Mouse (Mus musculus): ENCODE measurements around the gene Casq2. TPM values are rescaled to one million over a fixed set of nuclear protein-coding genes. Genes with fewer than 3 reads are reported as not detected.
A peak's percentile ranks its signal among the peaks of the same experiment; 100 is the strongest.

Gene Casq2
- total RNA-seq, 2 experiments from 2014 or later, result 1,042 to 1,098 TPM

DNA sequence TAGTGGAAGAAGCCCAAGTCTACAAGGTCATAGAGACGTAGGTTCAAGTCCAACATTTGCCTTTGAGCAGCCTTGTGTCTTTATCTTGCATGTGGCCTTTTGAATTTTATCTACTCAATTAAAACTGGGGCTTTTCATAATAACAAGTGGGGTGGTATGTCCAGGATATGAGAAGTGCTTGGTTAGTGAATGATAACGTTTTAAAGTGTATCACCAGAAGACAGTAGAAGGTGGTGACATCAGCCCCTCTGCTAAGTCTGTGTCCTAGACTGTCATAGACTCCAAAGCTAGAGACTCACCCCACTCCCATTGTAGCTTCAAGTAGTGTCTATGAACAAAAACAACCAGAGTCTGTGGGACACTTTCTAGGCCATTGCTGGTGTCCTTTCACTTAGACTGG, 42.0 kb downstream of the Casq2 start:
- DNase-seq, result no peak
- intact Hi-C loops (cut with DNase I), result no loop called here

GRCm38 (mm10) chr3:102130478-102130877, 44.3 kb downstream of the Casq2 start:
- DNase-seq, result peak; percentile 25 to 44
- intact Hi-C loops (cut with DNase I), result no loop called here

- no peak for DNase-seq
- intact Hi-C loops (cut with DNase I), result no loop called here
Observed at GRCm38 (mm10) chr3:102131627-102132324, 45.6 kb downstream of the Casq2 start.

DNA sequence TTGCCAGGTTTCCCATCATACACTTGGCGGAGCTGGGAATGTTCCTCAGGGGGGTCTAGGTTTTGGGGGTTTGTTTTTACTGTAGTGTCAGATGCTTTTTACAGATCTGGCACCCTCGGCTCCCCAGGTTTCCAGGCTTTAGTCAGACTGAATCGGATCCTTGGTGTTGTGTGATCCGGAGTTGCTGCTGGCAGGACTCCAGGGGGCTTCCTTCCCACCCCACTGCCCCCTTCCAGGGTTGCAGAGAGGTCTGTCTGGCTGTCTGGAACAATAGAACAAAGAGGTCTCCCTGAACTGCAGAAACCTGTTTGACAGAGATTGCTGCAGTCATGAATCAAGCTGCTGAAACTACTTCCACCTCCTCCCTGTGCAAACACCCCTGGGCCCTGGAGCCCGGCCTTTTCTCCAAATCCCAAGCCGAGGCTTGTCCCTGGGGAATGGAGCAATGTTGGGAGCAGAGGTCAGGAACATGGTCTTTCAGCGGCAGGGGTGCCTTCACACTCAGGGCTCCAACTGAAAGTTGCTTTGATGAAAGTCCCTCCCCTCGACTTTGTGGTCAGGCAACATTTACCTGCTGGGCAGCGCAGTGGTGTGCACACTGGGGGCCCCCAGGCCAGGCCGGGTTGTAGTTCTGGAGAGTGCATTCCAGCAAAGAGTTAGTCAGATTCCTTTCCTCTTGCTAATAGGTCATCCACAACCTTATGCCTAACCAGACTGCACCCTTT, 49.3 kb downstream of the Casq2 start:
- DNase-seq, result peak in 1 of 2 experiments; percentile 25
- intact Hi-C loops (cut with DNase I), result no loop called here

DNA sequence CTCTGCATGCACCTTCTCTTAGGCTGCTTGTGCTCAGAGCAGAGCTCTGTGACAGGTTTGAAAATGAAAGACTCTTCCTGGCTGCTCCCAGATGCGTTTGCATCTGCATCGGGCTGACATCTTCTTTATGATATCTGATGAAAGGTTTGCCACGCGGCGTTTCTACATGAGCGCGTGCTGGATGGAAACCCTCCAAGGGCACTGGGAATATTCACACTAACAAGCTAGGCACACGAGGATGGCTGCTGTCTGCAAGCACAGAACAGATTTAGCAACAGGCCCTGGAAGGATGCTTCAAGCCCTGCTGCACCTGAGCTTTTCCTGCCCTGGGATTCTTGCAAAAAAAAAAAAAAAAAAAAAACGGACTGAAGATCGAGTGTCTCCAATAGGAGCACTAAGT, 50.9 kb downstream of the Casq2 start:
- DNase-seq, result no peak
- intact Hi-C loops (cut with DNase I), result no loop called here

DNA sequence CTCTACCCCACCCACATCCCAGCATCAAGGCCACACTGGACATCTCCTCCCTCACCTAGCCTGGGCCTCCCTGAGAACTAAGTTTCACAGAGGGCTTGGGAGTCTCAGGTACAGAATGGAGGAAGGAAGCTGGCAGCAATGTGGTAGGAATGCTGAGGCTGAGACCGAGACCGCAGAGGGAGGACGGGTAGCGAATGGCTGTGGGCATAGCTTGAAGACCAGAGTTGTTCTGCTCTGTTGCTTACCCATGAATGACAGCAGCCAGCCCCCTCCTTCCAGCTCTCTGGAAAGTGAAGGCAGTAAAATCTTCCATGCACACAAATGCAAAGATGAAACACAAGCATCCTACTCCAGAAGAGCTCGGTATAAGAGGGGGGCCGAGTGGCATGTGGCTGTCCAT, 52.7 kb downstream of the Casq2 start:
- intact Hi-C loops (cut with DNase I), result no loop called here

GRCm38 (mm10) chr3:102140606-102141005, 54.4 kb downstream of the Casq2 start:
- intact Hi-C loops (cut with DNase I), result no loop called here
- no peak for DNase-seq

More for the DNA sequence above, 52.7 kb downstream of the Casq2 start:
- DNase-seq, result no peak

DNA sequence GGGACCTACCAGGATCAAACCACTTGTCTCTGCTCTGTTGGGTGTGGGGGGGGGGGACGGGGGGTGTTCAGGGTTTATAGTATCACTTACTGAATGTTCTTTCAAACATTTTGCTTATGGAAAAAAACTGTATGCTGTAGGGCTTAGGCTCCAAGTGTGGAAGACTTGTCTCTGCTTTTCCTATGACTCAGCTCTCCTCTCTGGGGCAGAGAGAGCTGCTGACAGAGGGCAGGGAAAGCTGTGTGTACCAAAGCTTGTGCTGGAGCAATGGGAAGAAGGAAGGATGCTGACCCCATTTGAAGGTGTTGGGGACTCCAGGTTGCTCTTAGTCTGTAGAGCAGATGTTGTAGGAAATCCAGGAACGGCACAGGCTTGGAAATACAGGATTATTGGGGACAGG, 55.2 kb downstream of the Casq2 start:
- DNase-seq, result no peak
- intact Hi-C loops (cut with DNase I), result no loop called here

- intact Hi-C loops (cut with DNase I), result no loop called here
- no peak for DNase-seq
Observed at GRCm38 (mm10) chr3:102141893-102142292, 55.7 kb downstream of the Casq2 start.

DNA sequence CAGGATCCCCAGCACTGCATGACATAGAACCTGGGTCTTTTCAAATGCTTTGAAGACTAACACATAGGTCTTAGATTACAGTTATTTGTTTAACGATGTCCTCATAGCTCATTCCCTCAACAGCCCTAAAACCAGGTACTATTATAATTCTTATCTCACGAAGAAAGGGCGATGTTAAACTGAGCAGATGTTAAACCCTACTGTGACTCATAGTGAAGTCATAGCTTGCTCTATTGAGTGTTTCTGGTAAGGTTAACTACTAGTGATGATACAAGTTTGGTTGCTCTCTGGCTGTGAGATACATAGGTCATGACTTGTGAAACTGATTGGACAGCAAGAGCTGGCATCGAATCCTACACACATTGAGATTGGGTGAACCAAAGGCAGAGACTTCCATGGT, 56.7 kb downstream of the Casq2 start:
- intact Hi-C loops (cut with DNase I), result no loop called here
- no peak for DNase-seq

- DNase-seq, result no peak
- intact Hi-C loops (cut with DNase I), result no loop called here
Observed at GRCm38 (mm10) chr3:102143536-102143935, 57.3 kb downstream of the Casq2 start.

DNA sequence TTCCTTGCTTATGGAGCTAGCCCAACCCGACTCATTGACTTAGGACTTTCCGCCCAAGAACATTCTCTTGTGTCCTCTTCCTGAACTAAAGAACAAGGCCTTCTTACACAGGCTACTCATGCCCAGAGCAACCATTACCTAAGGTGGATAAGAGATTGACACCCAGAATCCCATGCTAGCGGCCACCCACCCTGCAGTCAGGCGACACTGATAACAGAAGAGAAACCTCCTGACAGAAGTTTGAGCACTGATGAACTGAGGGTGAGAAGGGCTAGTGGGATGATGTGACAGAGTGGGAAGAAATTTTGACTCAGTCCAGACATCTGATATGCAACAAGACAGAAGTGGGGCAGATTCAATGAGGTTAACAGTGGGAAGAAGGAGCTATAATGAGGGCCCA, 58.2 kb downstream of the Casq2 start:
- DNase-seq, result no peak
- intact Hi-C loops (cut with DNase I), result no loop called here

DNA sequence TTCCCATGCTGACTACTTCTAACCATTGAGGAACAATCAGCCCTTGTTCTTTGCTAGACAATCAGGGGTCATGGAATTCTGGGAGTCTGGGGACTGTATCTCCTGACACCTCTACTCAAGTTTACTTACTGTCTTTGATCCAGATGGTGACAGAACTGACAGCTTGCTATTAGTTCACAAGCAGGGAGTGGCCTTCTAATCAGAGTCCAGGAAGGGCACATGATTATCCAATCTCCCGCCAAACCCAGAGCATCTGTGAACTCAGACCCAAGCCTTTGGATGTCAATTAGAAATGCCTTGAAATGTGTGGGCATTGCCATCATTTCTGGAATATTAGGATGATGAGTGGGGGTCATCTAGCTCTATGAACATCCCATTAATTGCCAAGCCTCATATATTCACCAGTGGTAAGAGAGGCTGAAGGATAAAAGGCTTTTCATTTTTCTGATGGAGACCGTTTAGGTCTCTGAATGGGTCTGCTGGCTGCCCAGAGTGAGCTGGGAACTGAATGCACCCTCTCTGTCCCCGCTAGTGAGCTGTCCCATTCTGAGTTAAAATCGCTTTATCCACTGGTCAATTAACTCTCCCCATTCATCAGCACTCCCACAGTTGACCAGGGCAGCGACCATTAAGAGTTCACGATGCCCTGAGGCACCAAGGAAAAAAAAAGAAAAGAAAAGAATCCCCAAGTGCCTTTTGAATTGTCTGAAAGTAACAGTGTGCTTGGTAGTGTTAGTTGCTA, 59.6 kb downstream of the Casq2 start:
- no peak for DNase-seq
- intact Hi-C loops (cut with DNase I), result no loop called here

GRCm38 (mm10) chr3:102146428-102146827, 60.2 kb downstream of the Casq2 start:
- DNase-seq, result no peak
- intact Hi-C loops (cut with DNase I), result no loop called here

GRCm38 (mm10) chr3:102147189-102147588, 61.0 kb downstream of the Casq2 start:
- DNase-seq, result peak in 1 of 2 experiments; percentile 36
- intact Hi-C loops (cut with DNase I), result no loop called here

DNA sequence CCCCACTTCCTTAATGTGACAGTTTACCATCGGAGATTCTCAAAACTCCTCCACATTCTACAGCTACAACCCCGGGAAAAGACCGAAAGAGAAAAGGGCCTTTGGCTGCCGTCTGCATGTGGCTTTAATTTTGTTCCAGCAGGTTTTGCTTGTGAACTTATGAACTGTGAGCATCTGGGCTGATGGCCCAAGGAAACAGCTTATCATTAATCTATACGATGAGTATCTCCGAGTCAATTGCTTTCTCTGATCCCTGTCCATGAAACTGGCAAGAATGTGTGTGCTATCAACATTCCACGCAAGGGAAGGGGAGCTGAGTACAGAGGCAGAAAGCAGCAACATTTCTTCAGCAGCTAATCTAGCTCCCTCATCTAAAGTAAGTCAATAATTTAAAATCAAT, 63.7 kb downstream of the Casq2 start:
- intact Hi-C loops (cut with DNase I), result no loop called here
- DNase-seq, result no peak

GRCm38 (mm10) chr3:102151850-102152249, 65.6 kb downstream of the Casq2 start:
- DNase-seq, result no peak

DNA sequence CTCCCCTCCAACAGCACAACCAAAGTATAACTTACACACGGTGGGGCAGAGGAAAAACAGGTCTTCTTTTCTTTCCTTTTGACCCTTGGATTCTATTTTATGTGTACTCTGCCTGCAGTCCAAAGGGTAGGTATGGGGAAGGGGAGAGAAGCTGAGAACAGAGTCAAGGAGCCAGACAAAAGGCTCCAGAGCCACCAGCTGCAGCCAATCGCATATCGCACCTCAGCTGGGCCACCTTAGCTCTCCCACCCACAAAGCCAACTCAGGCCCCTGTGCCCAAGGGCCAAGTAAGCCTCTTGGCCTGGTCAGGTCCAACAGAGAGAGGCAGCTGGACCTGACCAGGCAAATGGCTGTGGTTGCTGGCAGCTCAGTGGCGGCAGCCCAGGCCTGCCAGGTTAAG, 66.3 kb downstream of the Casq2 start:
- DNase-seq, result no peak
- intact Hi-C loops (cut with DNase I), result no loop called here

More at GRCm38 (mm10) chr3:102151850-102152249, 65.6 kb downstream of the Casq2 start:
- intact Hi-C loops (cut with DNase I), result no loop called here

DNA sequence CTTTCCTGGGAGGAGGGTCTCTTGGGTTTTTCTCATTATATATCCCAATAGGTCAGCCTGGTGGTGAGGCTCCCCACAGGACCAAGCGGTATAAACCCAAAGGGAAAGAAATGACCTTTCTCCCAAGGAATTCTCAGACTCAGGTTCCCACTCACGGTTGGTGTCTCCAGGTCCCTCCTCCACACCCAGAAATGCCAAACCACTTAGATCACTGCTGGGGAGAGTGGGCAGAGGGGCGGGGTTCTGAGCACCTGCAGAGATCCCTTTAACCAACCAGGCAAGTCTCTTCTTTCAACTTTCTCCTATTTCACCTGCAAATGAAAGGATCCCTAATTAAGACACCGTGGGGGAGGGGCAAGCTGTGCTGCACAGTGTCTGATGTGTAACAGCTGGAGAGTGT, 66.7 kb downstream of the Casq2 start:
- DNase-seq, result no peak
- intact Hi-C loops (cut with DNase I), result no loop called here

DNA sequence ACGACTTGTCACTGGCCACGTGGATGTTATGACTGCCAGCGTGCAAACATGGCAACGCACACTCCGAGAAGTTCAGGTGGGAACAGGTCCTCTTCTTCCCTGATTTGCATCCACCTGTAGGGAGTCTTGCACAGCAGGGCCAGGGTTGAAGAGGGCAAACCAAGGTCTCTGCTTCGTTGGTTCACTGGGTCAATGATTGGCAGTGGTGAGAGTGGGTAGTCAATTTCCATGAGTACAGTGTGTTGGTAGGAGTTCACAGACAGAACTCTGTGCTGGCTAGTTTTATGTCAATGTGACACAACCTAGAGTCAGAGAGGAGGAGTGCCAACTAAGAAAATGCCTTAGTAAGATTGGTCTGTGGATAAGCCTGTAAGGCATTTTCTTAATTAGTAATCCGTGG, 67.9 kb downstream of the Casq2 start:
- no peak for DNase-seq
- intact Hi-C loops (cut with DNase I), result no loop called here

DNA sequence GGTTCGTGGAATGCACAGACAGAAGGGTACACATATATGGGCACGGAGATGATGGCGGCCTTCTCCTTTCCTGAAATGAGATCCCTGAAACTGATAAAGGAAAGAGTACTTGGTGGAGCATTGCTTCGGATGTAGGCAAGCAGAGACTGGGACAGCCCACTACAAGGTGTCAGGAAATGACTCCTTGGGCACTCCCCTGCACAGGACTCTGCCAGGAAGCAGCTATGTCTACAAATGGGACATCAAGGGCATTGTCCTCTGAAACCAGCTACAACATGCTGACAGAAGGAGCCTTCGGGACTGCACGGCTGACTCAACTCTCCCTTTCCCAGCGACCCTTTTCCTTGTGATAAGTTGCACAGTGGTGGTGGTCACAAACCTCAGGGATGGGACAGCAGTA, 70.5 kb downstream of the Casq2 start:
- no peak for DNase-seq
- intact Hi-C loops (cut with DNase I), result no loop called here

DNA sequence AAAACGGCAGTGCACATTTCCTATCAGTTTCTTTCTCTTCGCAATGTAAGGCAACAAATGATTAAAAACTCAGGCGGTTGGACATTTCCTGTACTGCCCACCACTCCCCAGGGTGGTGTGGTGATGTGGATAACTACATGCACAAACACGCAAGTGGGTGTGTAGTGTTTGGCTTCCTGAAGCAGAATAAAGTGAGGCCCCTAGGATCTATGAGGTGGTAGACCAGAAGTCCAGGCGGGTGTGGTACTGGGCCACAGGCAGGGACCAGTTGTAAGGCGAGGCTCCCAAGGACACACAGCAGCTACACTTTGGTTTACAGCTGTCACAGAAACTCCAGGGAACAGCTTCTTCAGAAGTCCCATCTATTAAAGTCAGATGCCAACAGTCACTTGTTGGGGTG, 71.4 kb downstream of the Casq2 start:
- DNase-seq, result no peak
- intact Hi-C loops (cut with DNase I), result no loop called here
